Mouse (Mus musculus) spleen, postnatal 0 days (tissue): Measurements from ENCODE around the gene Ear1. TPM values are rescaled to one million over a fixed set of nuclear protein-coding genes. Genes with fewer than 3 reads are reported as not detected.

Experiments
- polyA plus RNA-seq: library from polyadenylated mRNA; unstranded; fragments of >200 nt; fragmentation: Nextera tagmentation; extraction: Ambion mirVana; gene quantifications from 2 replicates; pipeline ENCODE4 v1.2.1, GENCODE M21; 2015

Gene Ear1
- polyA plus RNA-seq, result 0.46 and 0.82 TPM in 2 replicates

GRCm38 (mm10) chr14:43875417-43875816 lies at the start of gene Ear1:
TSS of gene Ear1 (minus strand) at chr14:43875517.

GRCm38 (mm10) chr14:43924688-43925403 lies 49.5 kb upstream of the Ear1 start, which contains the start of gene Gm8113:
TSS of gene Gm8113 (plus strand) at chr14:43925390.

GRCm38 (mm10) chr14:43923459-43923858 lies 48.1 kb upstream of the Ear1 start, which contains the start of gene Ear10:
TSS of gene Ear10 (minus strand) at chr14:43923559.

GRCm38 (mm10) chr14:43784645-43785044 lies 90.7 kb downstream of the Ear1 start, which contains the start of gene Gm8180:
TSS of gene Gm8180 (minus strand) at chr14:43784745.

Other genes with a start within 250 kb of the Ear1 start
- not detected in 2 replicates for gene Gm8165, start 198.3 kb downstream of the Ear1 start, polyA plus RNA-seq
- gene Gm7324, start 177.7 kb downstream of the Ear1 start, polyA plus RNA-seq, result 0.81 and 1.1 TPM in 2 replicates
- gene Gm16506, start 148.0 kb downstream of the Ear1 start, polyA plus RNA-seq, result not detected in 2 replicates
- not detected in 2 replicates for gene Gm6526, start 127.7 kb downstream of the Ear1 start, polyA plus RNA-seq
- not detected in 2 replicates for gene Gm8180, start 90.8 kb downstream of the Ear1 start, polyA plus RNA-seq
- gene Ear10, start 48.0 kb upstream of the Ear1 start, polyA plus RNA-seq, result not detected in 2 replicates
- gene Gm8113, start 49.9 kb upstream of the Ear1 start, polyA plus RNA-seq, result 8.4 and 10.0 TPM in 2 replicates
- not detected in 2 replicates for gene Ang5, start 81.6 kb upstream of the Ear1 start, polyA plus RNA-seq
- not detected in 2 replicates for gene Ang6, start 126.8 kb upstream of the Ear1 start, polyA plus RNA-seq
- gene Ear2, start 227.1 kb upstream of the Ear1 start, polyA plus RNA-seq, result 19.1 and 24.2 TPM in 2 replicates
- not detected in 2 replicates for gene Gm3327, start 248.3 kb upstream of the Ear1 start, polyA plus RNA-seq